Mouse (Mus musculus) retina, adult 2 months (tissue): Measurements from ENCODE around the gene Zfp827.

Experiments used
- DNase-seq: peaks from one replicate; pipeline ENCODE4 v3.0.0-alpha.2; 2012; ENCODE audit warnings: low read depth, low spot score

Gene Zfp827

DNA sequence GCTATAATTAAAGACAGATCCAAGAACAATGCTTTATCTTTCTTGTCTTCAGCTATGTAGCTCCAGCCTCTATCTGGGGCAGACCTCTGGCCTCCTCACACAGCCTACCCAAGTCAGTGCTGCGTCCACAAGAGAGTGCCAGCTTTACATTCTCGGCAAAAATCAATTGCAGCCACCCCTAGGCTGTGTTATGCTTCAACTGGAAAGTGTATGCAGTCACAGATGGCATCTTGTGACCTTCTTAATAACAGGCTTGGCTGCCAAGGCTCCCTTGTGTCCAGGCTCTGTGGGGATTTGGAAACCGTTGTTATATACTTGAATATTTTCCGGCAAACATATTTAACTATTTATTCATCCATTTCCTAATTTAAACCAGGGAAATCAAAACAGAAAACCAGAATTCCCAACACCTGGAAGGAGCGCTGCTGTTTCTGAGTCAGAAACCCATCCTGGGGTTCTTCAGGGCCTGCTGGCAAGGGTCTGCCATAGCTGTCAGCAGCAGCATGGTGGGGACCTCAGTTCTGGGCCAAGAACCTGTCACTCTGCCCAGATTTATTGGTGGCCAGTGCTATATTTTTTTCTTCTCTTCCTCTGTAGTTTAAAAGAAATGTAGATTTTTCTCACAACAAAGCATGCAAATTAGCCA, 194.0 kb downstream of the Zfp827 start:
- no peak for DNase-seq

DNA sequence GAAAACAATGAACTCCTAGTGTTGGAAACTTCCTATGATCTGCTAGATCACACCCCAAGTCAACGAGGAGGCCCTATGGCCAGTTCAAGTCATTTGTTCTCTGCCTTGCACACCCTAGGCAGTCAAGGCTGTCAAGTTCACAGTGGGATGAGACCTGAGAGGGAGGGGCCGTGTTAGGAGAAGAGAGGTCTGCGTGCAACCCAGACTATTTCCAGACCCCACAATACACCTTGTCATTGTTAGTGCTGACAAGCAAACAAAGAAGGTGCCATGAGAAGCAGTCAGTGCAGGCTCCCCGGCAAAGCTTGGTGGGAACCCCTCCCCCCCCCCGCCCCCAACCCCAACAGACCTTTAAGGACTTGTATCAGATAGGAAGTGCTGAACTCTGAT, 194.5 kb downstream of the Zfp827 start:
- DNase-seq: no peak

DNA sequence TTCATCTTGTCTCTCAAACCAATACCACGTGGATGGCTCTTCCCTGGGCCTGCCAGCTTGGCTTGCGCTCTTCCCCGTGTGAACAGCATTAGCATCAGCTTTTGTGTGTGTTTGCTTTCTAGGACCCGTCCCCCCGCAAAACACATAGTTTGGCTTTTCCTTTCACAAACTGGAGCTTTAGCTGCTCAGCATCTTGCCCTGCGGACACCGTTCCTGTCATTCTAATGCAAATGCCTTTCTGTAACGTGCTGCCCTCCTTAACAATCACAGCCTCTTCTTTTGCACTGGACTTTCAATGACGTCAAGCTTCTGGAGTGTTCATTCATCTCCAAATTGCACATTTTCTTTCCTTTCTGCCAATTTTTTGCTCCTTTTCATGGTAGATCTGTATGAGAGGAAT, 196.1 kb downstream of the Zfp827 start:
- no peak for DNase-seq

DNA sequence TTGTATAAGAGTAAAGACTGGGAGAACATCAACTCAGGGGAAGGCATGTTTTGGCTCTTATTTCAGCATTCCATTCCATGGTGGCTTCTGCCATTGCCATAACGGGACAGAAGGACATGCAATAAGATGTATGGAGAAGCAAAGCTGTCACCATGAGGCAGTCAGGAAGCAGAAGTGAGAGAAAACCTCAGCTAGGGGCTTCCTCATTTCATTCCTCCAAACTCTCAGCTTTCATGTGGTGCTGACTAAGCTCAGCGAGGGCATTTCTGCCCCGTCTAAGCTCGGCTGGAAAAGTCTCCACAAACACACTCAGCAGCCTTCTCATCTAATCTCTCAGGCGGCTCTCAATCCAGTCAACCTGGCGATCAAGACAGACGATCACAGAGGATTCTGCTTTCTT, 197.3 kb downstream of the Zfp827 start:
- no peak for DNase-seq

DNA sequence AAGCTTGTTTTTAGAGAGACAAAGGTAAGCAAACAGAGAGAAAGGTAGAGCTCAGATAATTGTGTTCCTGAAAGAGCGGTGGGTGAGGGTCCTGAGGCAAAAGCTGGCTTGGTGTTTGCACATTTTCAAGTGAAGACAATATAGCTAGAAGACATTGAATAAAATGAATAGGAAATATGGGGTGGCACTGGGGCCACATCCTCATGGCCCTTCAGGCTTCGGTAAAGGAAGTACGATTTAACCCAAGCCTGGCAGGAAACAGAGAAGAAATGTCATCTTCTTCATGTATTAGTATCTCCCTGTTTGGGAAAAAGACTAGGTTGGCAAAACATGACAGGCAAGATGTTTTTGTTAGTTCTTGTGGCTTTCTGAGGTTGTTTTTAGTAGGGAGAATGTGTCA, 197.8 kb downstream of the Zfp827 start:
- no peak for DNase-seq

DNA sequence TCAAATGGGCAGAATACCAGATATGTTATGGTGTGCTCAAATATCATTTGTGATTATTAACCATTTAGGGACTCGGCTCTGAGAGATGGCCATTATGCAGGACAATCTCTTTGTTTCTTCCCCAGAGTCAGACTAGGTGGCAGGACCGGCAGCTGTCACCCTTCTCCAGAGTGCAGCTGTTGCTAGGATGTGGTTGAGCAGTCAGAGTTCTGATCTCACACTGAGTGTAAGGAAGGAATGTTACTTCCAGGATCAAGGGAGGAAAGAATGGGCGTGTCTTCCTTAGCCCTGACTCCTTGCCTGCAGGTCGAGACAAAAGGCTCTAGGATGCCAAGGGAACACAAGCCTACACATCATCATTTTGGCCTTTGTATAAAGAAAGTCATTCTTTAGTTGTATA, 199.0 kb downstream of the Zfp827 start:
- DNase-seq: no peak

DNA sequence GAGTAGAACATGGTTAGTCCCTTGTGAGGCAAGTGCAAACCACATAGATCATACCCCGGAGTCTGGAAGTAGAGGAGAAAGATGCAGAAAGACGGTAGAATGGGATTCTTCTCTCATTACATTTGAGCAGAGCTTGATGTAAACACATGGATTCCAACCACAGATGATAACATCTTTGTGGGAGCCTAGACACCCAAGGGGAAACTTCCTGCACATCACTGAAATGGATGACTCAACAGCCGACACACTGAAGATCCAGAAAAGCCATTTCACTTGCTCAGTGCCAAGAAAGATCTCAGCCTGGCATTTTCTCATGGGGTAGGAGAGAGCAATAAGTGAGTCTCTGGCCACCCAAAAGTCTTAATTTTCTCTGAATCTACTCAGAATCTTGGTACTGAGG, 199.7 kb downstream of the Zfp827 start:
- DNase-seq: no peak

DNA sequence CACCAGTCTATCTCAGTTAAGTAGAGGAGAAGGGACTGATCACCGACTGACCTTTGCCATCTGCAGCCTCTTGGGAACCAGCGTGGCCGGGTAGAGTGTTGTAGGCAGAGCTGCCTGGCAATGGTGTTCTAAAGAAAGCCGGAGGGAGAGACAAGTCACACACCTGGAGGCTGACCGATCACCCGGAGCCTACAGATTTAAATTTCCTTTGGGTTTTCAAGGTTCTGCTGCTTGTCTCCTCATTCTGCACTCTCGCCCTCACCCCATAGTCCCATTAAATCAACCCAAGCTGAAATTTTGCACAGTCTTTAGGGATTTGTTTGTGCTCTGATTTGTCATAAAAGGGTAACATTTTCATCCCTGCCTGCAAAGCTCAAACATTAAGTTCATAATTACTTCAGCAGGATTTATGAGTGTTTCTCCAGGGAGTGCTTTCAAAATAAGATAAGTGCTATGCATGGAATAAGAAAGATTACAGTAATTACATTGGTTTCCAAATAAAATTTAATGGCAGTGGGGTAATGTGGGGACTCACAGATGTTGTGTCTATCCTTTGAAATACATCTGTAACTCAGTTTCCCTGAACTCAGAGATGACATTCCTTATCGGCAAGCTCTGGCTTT, 201.1 kb downstream of the Zfp827 start:
- no peak for DNase-seq

DNA sequence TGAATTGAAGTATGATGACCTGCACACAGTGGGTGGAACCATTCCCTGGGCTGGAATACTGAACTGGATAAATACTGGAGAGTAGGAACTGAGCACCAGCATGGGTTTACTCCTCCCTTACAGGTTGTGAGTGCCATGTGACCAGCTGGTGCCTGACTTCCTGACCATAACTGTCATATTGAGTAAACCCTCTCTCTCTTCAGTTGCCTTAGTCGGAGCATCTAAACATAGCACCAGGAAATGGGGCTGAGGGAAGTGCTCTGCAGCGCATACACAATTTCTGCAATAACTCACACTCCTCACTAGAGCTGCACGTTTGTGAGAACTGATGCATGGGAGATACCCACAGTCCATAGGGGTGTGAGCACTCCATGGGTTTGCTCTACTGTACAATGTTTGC, 211.1 kb downstream of the Zfp827 start:
- no peak for DNase-seq

DNA sequence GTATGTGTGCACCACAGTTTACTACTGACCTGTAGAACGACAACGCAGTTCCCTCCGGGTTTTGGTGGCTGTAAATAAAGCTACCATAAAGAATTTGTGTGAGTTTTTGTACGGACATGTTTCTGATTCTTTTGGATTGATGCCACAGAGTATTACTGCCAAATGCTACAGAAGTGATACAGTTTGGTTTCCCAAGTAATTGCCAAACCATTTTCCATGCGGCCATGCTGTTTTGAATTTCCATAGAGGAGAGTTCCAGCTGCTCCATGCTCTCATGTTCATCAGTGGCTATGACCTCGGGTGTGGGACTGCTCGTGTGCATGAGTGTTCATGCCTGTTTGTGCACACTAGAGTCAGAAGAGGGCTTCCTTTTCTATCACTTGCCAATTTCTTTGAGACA, 211.8 kb downstream of the Zfp827 start:
- no peak for DNase-seq
